Mouse (Mus musculus) retina, postnatal 7 days (tissue): Measurements from ENCODE around the gene Cubn.

ENCODE experiments used
- DNase-seq: peaks from one replicate; pipeline ENCODE4 v3.0.0-alpha.2; 2012; ENCODE audit warnings: low read depth, low spot score

Gene Cubn

DNA sequence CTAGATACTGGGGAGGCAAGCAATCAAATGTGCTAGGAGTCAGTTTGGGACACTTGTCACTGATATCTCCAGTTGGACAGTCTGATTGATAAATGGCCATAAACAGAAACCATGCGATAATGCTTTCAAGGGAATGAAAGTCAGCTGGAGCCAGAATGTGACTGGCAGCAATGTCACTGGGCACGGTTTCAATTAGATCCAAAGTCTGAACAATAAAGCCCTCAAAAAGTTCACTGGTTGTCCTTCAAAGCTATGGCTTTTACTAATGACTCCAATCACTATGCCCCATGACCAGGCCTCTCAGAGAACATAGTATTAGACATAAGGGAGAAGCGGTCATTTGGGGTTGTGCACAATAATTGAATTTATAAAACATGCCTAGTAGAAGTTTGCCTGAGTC is 7.0 kb downstream of the Cubn start:
- DNase-seq = no peak

DNA sequence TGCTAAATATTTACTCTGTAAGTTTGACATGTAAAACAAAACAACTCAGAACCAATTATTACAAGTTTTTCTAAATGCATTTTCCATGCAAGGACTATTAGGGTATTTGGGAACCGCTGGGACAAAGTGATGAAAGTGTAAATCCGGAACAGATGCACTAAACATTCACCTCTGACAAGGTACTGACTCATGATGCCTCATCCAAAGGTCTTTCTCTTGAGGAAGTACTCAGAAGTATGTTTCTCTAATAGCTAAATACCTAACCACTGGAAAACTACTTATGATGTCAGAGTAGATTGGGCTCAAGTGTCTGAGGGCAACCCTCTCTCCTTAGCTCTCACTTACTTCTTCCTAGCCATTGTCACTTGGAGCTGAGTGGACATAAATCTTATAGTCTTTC is 10.9 kb downstream of the Cubn start:
- no peak for DNase-seq

DNA sequence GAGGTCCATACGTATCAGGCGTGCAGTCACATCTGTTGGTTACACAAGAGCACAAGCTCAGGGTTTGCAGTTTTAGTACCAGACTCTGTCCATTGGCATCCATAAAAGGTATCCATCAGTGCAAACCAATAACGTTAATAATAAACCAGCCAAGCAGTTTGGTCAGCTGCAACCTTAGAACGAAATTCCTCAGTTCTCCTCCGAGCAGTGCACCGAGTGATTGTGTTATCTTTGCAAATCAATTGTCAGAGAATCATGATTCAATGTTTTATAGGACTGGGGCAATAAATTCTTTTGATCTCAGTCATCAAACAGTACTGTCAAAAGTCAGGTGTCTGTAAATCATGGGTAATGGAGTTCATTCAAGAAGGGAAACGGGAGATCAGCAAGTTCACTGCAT is 12.4 kb downstream of the Cubn start:
- DNase-seq = no peak

DNA sequence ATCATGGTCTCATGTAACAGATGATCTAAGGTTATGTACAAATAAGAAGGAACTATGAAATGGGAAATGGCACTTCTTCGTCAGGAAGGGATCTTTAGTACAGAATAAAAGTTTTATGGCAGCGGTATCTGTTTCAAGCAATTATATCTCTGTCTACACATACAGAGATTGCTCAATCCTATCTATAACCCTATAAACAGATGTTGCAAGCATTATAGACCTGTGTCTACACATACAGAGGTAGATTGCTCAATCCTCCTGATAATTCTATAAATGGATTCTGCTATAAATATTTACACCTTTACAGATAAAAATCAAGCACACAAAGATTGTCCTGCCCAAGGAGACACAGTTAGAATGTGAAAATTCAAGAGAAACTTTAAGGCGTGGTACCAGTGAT is 21.5 kb downstream of the Cubn start:
- DNase-seq = no peak

DNA sequence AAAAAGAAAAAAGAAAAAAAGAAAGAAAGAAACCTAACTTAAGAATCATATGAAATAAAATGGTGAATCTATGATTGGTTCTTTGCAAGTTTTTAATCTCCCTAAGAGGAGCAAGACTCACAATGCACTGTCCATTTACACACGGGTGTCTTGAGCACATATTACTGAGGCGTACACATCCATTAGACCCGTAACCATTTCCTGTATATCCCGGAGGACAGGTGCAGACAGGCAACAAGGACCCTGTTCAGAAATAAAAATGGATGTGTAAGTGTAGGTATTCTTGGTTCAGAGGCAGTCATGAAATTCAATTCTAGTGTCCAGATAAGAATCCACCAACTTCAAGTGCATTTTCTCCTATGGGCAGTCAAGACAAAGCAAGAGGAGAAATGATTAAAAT is 22.0 kb downstream of the Cubn start:
- no peak for DNase-seq

DNA sequence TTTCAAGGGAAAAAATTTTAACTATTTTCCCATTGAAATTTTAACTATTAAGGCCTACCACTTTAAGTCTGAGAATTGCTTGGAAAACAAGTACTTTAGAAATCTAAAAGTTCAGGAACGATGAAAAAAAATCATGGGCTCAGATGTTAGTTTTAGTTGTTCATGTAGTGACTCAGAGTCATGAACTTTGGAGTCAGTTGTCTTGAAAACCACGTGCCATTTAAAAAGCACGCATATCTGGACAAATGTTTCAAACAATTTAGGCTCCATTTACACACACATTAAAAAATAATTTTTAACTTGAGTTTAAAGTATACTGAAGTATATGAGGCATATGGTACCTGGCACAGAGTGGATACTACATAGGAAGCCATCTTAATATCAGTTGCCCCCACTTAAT is 24.9 kb downstream of the Cubn start:
- no peak for DNase-seq

DNA sequence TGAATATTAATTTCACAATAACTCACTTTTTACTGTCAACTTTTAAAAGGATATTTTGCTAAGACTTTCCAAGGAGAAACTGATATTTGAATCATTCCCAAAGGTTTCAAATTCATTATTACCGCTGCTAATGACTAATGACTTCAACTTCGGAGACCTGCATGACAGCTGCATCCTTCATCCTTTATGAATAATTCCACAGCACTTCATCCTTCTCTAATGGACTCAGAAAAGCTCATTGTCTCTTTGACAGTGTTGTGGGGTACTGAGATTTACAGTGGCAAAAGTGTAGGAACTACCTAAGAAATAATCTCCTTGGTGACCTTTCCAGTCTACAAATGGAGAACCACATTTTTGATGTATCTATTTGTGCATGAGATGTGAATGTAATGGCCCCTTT is 33.5 kb downstream of the Cubn start:
- DNase-seq = no peak

DNA sequence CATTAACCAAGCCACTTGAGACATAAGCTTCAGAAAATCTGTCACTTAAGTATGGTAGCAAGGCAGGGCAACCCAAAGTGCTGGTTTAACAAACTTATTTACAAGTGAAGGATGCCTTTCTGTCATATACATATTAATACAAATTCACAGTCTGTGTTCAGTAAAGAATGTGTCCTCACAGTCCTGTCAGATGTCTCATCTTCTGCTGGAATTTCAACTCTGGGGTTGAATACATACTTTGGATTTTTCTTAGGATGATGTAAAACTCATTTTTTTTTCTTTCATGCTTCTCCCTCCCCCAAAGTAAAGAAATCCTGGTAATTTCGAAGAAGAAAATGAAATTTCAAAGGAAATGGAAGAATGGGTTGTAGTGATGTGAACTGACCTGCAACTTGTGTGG is 34.8 kb downstream of the Cubn start:
- no peak for DNase-seq

DNA sequence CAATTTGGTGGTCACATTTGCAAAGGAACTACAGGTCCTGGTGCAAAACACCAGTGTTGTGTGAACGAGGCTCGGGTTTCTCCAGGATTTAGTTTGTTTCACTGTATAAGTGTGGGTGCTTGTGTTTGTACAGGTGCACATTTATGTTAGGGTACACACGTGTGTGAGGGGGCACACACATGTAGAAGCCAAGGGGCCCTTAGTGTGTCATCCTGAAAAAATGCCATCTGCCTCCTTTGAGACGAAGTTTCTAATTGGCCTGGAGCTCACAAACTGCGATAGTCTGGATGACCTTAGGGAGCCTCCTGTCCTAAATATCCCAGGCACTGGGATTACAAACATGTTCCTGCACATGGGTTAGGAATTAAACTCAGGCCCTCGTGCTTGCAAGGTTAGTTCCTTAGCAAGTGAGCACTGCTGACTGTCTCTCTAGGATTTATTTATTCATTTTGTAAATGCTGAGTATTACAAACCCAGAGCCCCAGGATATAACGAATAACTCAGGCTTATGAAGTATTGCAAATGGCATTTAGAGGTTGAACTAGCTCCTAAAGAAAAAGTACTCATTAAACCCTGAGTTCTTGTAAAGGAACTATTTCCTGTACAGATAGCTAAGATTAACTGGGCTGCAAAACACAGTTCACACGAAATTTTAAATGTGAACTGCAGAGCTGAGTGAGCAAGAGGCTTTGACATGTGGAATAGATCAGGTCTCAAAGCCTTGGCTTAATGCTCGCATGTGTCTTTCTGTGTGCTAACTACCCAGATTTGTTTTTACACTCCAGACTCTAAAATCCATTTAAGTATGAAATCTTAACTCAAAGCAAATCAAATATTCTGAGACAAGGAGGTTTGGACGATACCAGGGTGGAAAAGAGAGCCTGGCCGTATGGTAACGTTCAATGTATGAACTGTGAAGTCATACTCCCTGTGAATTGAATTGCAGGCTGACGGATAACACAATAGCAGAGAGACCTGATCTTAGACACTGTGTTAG is 39.8 kb downstream of the Cubn start:
- no peak for DNase-seq

DNA sequence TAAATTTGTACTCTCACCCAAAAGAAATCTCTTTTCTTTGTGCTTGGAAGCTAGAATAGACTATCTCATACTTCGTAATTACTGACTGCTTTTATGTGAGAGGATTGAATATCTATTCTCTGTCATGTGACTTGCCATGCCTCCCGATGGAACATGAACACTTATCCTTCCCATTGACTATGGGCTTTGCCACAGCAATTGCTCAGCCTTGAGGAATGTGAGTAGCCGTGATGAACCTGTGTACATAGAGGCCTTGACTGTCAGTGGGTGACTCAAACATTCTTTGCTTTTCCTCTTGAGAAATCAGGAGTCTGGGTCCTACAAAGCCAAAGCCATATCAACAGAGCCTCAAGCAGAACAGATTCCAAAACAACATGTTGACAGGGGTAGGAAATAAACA is 40.7 kb downstream of the Cubn start:
- no peak for DNase-seq

DNA sequence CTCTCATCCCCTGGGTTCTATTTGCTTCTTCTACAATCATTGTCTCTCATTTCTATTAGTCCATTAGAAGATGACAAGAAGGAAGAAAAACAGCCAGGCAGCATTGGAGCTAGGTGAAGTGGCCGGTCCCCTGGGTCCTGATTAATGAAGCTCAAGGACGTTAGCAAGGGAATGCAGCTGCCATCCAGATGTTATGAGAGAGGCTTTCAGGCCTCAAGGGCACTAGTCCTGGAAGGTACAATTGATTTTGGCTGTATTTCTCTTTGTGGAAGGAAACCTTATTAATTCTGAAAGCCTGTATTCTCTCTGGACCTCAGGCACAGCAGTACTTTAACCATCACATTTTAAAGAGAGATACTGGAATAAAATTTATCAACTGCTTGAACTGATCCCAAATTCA is 41.1 kb downstream of the Cubn start:
- DNase-seq = no peak

DNA sequence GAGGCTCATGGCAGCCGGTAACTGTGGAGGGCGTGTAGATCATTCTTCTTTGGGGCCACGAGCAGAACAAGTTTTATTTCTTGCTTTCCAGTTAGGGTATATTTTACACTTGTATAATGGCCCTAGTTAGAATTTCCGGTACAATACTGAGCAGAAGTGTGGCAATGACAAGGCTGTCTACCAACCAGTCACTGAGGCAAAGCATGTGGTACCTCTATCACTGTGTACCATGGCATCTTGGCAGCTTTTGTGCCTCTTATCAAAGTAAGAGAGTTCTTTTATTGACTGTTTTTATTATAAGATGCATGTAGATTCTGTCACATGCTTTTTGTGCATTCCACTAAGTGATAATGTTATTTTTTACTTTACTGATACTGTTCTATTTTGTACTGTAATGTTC is 46.5 kb downstream of the Cubn start:
- no peak for DNase-seq

DNA sequence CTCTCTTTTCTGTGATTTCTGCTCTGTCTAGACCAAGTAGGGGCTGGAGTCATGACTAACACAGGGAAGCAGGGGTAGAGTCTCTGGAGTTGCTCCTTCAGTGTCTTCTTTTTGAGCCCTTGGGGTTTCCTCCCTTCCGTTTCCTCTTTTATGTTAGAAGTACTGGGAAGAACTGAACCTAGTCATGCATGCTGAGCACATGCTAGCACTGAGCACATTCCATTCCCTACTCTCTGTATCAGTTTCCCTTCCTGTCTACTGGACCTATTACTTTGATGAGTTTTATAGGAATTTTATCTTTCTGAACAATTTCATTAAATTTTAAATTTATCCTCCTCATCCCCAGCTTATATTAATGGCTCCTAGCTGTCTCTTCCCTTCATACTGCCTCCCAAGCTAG is 52.6 kb downstream of the Cubn start:
- DNase-seq = no peak

DNA sequence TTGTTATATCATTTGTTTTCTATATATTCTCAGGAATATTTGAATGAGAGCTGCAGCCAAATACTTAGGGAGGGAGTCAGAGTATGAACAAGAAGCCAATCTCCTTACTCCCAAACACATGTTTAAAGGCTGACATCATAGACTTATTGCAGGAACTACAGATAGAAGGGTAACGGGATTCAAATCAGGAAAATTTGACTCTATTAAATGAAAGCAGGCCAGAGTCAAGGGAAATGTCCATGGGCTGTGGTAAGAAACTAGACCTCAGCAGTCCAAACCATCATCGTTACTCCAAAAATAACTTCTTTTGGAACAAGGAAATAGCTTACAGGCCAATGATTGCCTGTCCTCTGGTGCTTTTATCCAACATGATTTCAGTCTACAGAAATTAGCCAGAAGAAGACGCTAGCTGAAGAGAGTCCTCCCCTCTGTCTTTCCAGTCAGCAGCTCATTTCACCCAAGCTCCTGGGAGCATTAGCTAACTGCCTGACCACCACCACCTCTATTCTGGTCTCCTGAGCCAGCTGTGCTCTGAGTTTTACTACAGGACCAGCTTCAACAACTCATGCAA is 53.3 kb downstream of the Cubn start:
- DNase-seq = no peak

DNA sequence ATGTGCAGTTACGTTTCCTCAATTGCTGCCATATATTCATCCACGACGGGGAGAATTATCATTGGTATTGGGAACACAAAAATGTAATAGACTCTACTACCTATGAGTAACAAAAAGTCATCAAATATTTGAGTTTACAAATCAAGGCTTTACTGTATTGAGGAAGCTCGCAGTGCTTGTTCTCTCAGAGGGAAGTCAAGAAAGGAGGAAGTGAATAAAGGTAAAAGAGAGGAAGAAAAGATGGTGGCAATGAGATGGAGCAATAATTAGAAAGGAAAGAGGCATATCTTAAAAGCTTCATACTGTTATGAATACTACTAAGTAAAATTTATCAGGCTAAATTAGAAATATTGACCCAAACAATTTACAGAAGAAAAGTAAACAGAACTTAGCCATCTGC is 59.6 kb downstream of the Cubn start:
- no peak for DNase-seq

DNA sequence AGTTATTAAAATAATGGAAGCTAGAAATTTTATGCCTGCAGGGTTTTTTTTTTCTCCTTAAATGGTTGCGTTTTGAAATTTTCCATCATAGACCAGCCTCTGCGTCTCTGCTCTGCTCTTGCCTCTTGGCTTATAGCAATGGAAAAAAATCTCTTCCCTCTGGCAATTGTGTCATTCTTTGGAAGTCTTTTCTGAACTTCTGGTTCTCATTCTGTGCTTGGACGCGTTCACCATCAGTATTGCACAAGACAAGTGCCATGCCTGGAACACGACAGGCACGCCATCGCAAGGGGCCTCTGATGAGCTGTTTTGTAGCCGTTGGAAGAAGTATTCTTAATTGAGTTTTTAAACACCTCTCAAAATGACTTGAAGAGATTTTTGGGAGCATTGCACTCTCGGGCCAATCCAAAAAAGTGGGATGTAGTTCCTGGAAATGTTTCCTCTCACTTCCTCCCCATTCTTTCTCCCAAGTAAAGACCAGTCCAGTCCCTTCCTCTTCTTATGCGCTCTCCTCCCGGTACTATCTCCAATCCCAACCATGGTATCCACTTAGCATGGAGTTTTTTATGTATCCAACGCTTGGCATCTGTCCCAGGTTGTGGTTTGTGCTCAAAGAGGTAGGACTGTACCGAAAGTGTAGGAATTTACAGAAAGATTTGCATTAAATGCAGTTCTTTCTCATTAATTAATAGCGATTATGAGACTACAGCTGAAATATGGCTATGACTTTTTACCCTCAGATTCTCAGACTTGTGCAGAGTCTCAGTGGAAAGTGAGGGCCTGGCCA is 69.4 kb downstream of the Cubn start:
- no peak for DNase-seq

DNA sequence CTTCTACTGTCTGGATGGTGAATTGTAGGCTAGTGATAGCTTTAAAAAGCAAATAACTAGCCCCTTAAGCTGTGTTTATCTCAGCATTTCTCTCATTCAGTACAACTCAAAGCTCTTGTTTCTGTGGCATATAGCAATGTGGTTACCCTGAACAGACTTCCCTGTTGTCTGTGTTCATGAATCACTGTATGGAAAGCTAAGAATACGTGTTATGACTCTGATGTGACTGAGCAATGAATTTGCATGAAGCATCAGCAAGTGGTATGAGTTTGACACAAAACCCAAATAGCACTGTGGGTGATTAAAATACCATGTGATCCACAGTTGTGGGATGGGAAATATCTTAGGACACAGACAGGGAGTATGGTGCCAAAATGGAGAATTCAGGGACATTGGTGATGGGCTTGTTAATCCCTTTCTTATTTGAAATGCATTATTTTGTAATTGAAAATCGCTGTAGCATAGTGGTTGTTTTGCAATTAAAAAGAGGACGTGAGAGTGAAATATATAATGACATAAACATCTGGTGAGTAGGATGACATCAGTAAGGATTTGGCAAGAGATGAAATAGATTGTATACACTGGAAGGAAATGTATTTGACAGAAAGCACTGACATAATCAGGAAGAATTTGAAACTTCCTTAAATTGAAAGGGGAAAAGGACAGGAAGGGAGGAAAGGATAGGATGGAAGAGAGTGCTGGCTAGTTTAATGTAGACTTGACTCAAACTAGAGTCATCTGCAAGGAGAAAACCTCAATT is 74.7 kb downstream of the Cubn start:
- no peak for DNase-seq

DNA sequence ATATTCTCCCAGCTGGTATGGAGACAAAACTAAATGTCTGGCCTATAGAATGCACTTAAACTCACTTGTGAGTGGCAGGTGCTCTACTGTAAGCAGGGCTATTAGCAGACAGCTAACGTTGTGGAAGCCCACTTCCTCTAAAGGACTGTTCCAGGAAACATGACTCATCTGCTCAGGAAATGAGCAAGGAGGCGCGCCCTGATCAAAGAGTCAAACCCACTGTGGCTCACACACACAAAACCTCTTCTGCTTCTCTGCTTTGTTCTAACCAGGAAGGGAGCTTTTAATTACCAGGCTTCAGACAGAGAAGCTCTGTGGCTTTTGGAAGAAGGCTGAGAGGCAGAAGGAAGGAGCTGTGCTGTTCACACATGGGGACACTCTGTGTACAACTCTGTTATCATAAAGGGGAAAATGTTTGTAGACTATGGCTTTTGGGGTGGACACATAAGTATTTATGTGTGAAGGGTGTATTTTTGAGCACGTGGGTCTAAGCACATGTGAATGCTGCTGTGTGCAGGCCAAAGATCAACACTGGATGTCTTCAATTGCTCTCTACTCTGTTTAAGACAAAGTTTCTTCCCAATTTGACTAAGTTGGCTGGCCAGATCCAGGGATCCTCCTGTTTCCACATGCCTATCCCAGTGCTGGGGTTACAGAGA is 78.0 kb downstream of the Cubn start:
- DNase-seq = no peak

DNA sequence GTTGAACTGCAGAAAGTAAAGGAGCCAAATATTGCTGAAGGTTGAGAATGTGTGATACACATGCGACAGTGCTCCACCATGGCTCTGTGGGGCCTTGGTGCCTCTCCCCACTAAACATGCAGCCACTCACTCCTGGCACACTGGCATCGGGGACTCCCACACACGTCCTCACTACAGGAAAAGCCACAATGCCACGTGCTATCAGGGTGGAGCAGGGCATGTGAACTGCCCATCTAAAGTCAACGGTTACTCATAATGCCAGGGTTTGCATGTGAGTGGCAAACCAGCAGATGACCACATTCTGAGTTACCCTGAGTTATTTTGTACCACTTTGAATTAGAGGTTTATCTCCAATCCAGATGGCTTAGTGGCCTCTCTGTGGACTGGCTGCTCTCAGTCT is 81.0 kb downstream of the Cubn start:
- DNase-seq = no peak

DNA sequence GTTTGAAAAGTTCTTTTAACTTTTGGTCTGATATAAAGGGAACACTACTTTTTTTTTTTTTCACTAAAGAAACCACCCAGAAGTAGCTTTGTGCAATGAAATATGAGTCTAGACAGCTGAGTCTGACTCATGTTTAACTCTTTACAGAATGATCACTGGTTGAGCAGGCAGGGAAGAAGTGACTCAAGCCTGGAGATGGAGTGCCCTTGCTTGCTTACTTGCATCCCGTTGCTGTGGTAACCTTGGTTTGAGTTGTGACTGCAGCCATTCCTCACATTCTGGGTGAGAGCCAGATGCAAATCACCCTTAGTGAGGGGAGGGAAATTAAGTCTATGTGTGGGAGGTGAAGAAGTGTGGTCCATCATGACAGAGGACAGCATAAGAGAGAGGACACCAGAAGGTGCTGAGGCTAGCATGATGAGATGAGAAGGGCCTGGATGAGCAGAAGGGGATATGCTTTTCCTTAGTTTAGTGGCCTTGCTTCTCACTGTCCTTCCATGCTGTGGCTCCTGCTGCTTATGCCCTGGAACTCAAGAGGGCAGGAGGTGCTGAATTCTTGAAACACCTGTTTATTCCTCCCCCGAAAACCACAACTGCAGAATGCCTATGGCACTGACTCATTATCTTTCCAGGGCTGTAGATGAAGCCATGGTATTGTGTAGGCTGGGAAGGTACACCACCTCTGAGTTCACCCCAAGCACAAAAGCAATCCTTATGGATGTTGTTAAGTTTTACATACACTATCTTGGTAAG is 81.7 kb downstream of the Cubn start:
- DNase-seq = no peak

DNA sequence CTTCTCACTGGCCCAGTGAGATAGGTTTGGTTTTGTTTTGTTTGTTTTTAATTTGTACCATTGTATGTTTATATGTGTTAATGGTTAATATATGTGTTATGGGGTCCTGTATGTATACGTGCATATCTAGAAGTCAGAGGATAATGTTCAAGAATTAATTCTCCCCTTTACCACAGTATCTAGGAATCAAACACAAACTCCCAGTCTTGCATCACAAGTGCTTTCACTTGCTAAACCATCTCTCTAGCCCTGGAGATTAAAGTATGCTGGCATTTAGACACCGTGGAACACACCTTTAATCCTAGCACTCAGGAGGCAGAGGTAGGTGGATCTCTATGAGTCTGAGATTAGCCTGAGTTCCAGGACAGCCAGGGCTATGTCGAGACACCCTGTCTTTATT is 83.3 kb downstream of the Cubn start:
- no peak for DNase-seq
